Mouse (Mus musculus) embryonic fibroblast, embryonic 13.5 days (primary cell): ENCODE data around the gene Daglb. TPM values are rescaled to one million over a fixed set of nuclear protein-coding genes. Genes with fewer than 3 reads are reported as not detected.
A peak's percentile ranks its signal among the peaks of the same experiment; 100 is the strongest.

Source experiments
- H3K27ac ChIP-seq: 2 replicates; pipeline ENCODE4 v1.5.1; 2012; ENCODE audit warnings: low read length, control low read depth, inconsistent platforms; ENCODE audit not compliant: insufficient read depth
- H3K4me1 ChIP-seq: 2 replicates; pipeline ENCODE4 v1.6.1; 2011; ENCODE audit warnings: low read length; ENCODE audit not compliant: control insufficient read depth, insufficient read depth
- H3K4me3 ChIP-seq: 2 replicates; pipeline ENCODE4 v1.5.1; 2011; ENCODE audit warnings: mild to moderate bottlenecking, control low read depth, low read length; ENCODE audit not compliant: insufficient read depth
- CTCF ChIP-seq: IDR thresholded peaks from 2 replicates; pipeline ENCODE4 v1.5.1; 2011; ENCODE audit warnings: mild to moderate bottlenecking, control low read depth, low read length, moderate library complexity, borderline replicate concordance; ENCODE audit not compliant: insufficient read depth
- POLR2A ChIP-seq: IDR thresholded peaks from 2 replicates; pipeline ENCODE4 v1.6.1; 2011; ENCODE audit warnings: low read depth, mild to moderate bottlenecking, control low read depth, low read length, moderate library complexity
- polyA plus RNA-seq: library from polyadenylated mRNA; stranded (reverse); fragments of >200 nt; gene quantifications from 2 replicates; pipeline ENCODE4 v1.2.4, GENCODE M21; 2011; ENCODE audit warnings: low read depth; ENCODE audit not compliant: missing spikeins, insufficient read length

Daglb gene
- polyA plus RNA-seq, 1 experiment, result 6.2 TPM

- Histone ChIP-seq H3K27ac (no peak overlapping the region), H3K4me3 (no peak overlapping the region), H3K4me1 (peaks cover 27% of the 10 kb centered on the region)
- TF ChIP-seq POLR2A (no peak), CTCF (no peak)
Observed at GRCm38 (mm10) chr5:143514878-143515277, 50.5 kb downstream of the Daglb start.

GRCm38 (mm10) chr5:143517005-143517404 is 52.6 kb downstream of the Daglb start:
- Histone ChIP-seq H3K4me1 (peaks cover 31% of the 10 kb centered on the region), H3K4me3 (no peak overlapping the region), H3K27ac (no peak overlapping the region)
- TF ChIP-seq POLR2A, result no peak
- TF ChIP-seq CTCF, result no peak

GRCm38 (mm10) chr5:143517436-143517835 is 53.1 kb downstream of the Daglb start:
- Histone ChIP-seq H3K4me1 (peaks cover 29% of the 10 kb centered on the region), H3K27ac (no peak overlapping the region), H3K4me3 (no peak overlapping the region)
- TF ChIP-seq POLR2A (no peak), CTCF (no peak)

- no peak overlapping the region for H3K4me3 ChIP-seq
- TF ChIP-seq POLR2A, result no peak
- TF ChIP-seq CTCF, result no peak
- H3K4me1 ChIP-seq, result peaks cover 29% of the 10 kb centered on the region
- peak overlapping the region; percentile 47; the same call in 1 of the 2 replicates for H3K27ac ChIP-seq
Observed at GRCm38 (mm10) chr5:143518045-143518591, 53.7 kb downstream of the Daglb start.

- Histone ChIP-seq H3K4me1 (peaks cover 31% of the 10 kb centered on the region), H3K27ac (no peak overlapping the region), H3K4me3 (no peak overlapping the region)
- TF ChIP-seq CTCF, result no peak
- TF ChIP-seq POLR2A, result no peak
Observed at GRCm38 (mm10) chr5:143520415-143520814, 56.0 kb downstream of the Daglb start.

GRCm38 (mm10) chr5:143522882-143523281 is 58.5 kb downstream of the Daglb start:
- peaks cover 25% of the 10 kb centered on the region for H3K4me1 ChIP-seq
- TF ChIP-seq POLR2A, result no peak
- TF ChIP-seq CTCF, result no peak
- no peak overlapping the region for H3K4me3 ChIP-seq
- H3K27ac ChIP-seq, result no peak overlapping the region

- Histone ChIP-seq H3K4me1 (peaks cover 8% of the 10 kb centered on the region; the same call in 1 of the 2 replicates), H3K27ac (no peak overlapping the region), H3K4me3 (peak overlapping the region; percentile 64)
- no peak for TF ChIP-seq CTCF
- no peak for TF ChIP-seq POLR2A
Observed at GRCm38 (mm10) chr5:143525454-143526225, 61.3 kb downstream of the Daglb start.

- Histone ChIP-seq H3K4me1 (peaks cover 4% of the 10 kb centered on the region; the same call in 1 of the 2 replicates), H3K4me3 (peak overlapping the region; percentile 64), H3K27ac (peak overlapping the region; percentile 85)
- TF ChIP-seq CTCF, result no peak
- no peak for TF ChIP-seq POLR2A
Observed at GRCm38 (mm10) chr5:143526698-143527331, 62.4 kb downstream of the Daglb start.

GRCm38 (mm10) chr5:143527486-143528307 is 63.3 kb downstream of the Daglb start, which contains the start of gene Rac1:
Gene Rac1, minus strand, starts transcription at chr5:143528036.
- peaks cover 4% of the 10 kb centered on the region; the same call in 1 of the 2 replicates for H3K4me1 ChIP-seq
- peak within 1 kb of the TSS; percentile 64 for H3K4me3 ChIP-seq
- peak within 1 kb of the TSS; percentile 85 for H3K27ac ChIP-seq
- TF ChIP-seq POLR2A (peak; percentile 81), CTCF (no peak)
